Mouse (Mus musculus): ENCODE measurements around the gene Adamts4.

DNA sequence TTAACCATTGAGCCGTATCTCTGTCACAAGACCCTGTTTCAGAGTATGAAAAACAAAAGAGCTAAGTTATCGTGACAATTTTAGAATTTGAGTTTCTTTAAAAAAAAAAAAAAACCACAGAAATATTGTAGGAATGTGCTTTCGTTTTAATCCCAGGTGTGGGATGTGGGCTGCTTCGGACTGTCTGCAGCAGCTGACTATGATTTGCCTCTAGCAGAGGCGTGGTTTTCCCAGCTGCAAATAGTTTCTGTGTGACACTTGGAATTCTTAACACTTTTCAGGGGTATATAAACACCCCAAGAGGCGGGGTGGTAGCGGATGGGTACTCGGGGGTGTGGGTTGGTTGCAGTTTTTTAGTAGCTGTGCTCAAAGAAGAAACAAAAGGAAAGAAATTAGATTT, 4.9 kb upstream of the Adamts4 start:
- TF ChIP-seq CTCF (IDR thresholded peaks at IDR 0.05; ENCODE audit: borderline replicate concordance, extremely low read depth, insufficient read depth, insufficient read length) (no peak), POLR2A (IDR thresholded peaks at IDR 0.05; ENCODE audit: borderline replicate concordance, extremely low read depth, insufficient read depth, insufficient read length, poor library complexity, severe bottlenecking) (no peak)

Data from brain, embryonic 14.5 days (tissue).